Mouse (Mus musculus) embryonic facial prominence, embryonic 12.5 days (tissue): ENCODE results near the gene Adamts17. TPM values are rescaled to one million over a fixed set of nuclear protein-coding genes. Genes with fewer than 3 reads are reported as not detected.

ENCODE experiments used
- ATAC-seq: fragments of 200-750 bp; cut with Nextera tagmentation; 2 replicates; pipeline ENCODE4 v1.8.0; 2017; ENCODE audit not compliant: insufficient number of reproducible peaks, insufficient read depth, low FRiP score, low TSS enrichment
- H3K27ac ChIP-seq: fragments of 300-500 bp; sonication (generic); 2 replicates; pipeline ENCODE4 v1.5.1; 2016; ENCODE audit warnings: mild to moderate bottlenecking
- H3K27me3 ChIP-seq: fragments of 300-500 bp; sonication (generic); 2 replicates; pipeline ENCODE4 v1.6.1; 2016; ENCODE audit warnings: mild to moderate bottlenecking, moderate library complexity
- H3K36me3 ChIP-seq: fragments of 300-500 bp; sonication (generic); 2 replicates; pipeline ENCODE4 v1.6.1; 2016; ENCODE audit warnings: mild to moderate bottlenecking
- H3K4me1 ChIP-seq: fragments of 300-500 bp; sonication (generic); 2 replicates; pipeline ENCODE4 v1.6.1; 2016
- H3K4me2 ChIP-seq: fragments of 300-500 bp; sonication (generic); replicated peaks from 2 replicates; pipeline ENCODE4 v1.6.1; 2016; ENCODE audit warnings: mild to moderate bottlenecking, moderate library complexity
- H3K4me3 ChIP-seq: fragments of 300-500 bp; sonication (generic); 2 replicates; pipeline ENCODE4 v1.5.1; 2016; ENCODE audit warnings: mild to moderate bottlenecking
- H3K9ac ChIP-seq: fragments of 300-500 bp; sonication (generic); 2 replicates; pipeline ENCODE4 v1.6.1; 2016; ENCODE audit warnings: mild to moderate bottlenecking, moderate library complexity
- H3K9me3 ChIP-seq: fragments of 300-500 bp; sonication (generic); 2 replicates; pipeline ENCODE4 v1.6.1; 2016; ENCODE audit warnings: mild to moderate bottlenecking, moderate library complexity
- WGBS: fragments of 180-500 bp; shearing (Covaris S2); methylation state at CpG from one replicate; pipeline ENCODE4 v1.1.7; 2016; 5-methylcytosine and 5-hydroxymethylcytosine counted together
- polyA plus RNA-seq: library from polyadenylated mRNA; unstranded; fragments of >200 nt; fragmentation: Nextera tagmentation; extraction: Ambion mirVana; gene quantifications from 2 replicates; pipeline ENCODE4 v1.2.1, GENCODE M21; 2016

The Adamts17 gene
- polyA plus RNA-seq, 1 experiment from 2014 or later = 13.8 TPM

GRCm38 (mm10) chr7:66811294-66811693, 28.2 kb upstream of the Adamts17 start:
- WGBS = 83% methylated on average over 1 of the region's 1 CpGs

GRCm38 (mm10) chr7:66812289-66812688, 27.2 kb upstream of the Adamts17 start:
- Histone ChIP-seq H3K4me3 (no peak overlapping the region), H3K4me1 (peaks cover 4% of the 10 kb centered on the region; the same call in 1 of the 2 replicates), H3K4me2 (no peak overlapping the region), H3K9me3 (no peaks in the 10 kb centered on the region), H3K27ac (no peak overlapping the region), H3K36me3 (no peaks in the 10 kb centered on the region), H3K9ac (no peak overlapping the region), H3K27me3 (no peaks in the 10 kb centered on the region)
- 76% methylated on average over 4 of the region's 4 CpGs for WGBS
- ATAC-seq = no peak

More at GRCm38 (mm10) chr7:66811294-66811693, 28.2 kb upstream of the Adamts17 start:
- H3K9me3 ChIP-seq = no peaks in the 10 kb centered on the region
- ATAC-seq = no peak
- H3K36me3 ChIP-seq = no peaks in the 10 kb centered on the region
- H3K4me3 ChIP-seq = no peak overlapping the region
- H3K27me3 ChIP-seq = no peaks in the 10 kb centered on the region
- peaks cover 4% of the 10 kb centered on the region; the same call in 1 of the 2 replicates for H3K4me1 ChIP-seq
- no peak overlapping the region for H3K27ac ChIP-seq
- no peak overlapping the region for H3K9ac ChIP-seq
- no peak overlapping the region for H3K4me2 ChIP-seq

GRCm38 (mm10) chr7:66812737-66813136, 26.8 kb upstream of the Adamts17 start:
- no peak overlapping the region for H3K4me3 ChIP-seq
- H3K4me2 ChIP-seq = no peak overlapping the region
- 53% methylated on average over 9 of the region's 9 CpGs for WGBS
- no peaks in the 10 kb centered on the region for H3K36me3 ChIP-seq
- H3K27ac ChIP-seq = no peak overlapping the region
- H3K9ac ChIP-seq = no peak overlapping the region
- peaks cover 4% of the 10 kb centered on the region; the same call in 1 of the 2 replicates for H3K4me1 ChIP-seq
- ATAC-seq = no peak
- H3K9me3 ChIP-seq = no peaks in the 10 kb centered on the region
- H3K27me3 ChIP-seq = no peaks in the 10 kb centered on the region

GRCm38 (mm10) chr7:66813172-66813571, 26.4 kb upstream of the Adamts17 start:
- Histone ChIP-seq H3K4me3 (no peak overlapping the region), H3K9ac (no peak overlapping the region), H3K4me2 (no peak overlapping the region), H3K9me3 (no peaks in the 10 kb centered on the region), H3K27me3 (no peaks in the 10 kb centered on the region), H3K36me3 (no peaks in the 10 kb centered on the region), H3K4me1 (peaks cover 4% of the 10 kb centered on the region; the same call in 1 of the 2 replicates), H3K27ac (no peak overlapping the region)
- ATAC-seq = no peak
- WGBS = 44% methylated on average over 1 of the region's 1 CpGs

- H3K36me3 ChIP-seq = no peaks in the 10 kb centered on the region
- no peaks in the 10 kb centered on the region for H3K9me3 ChIP-seq
- 79% methylated on average over 6 of the region's 6 CpGs for WGBS
- no peak overlapping the region for H3K4me2 ChIP-seq
- no peak overlapping the region for H3K4me3 ChIP-seq
- H3K9ac ChIP-seq = no peak overlapping the region
- no peak for ATAC-seq
- peaks cover 4% of the 10 kb centered on the region; the same call in 1 of the 2 replicates for H3K4me1 ChIP-seq
- H3K27me3 ChIP-seq = no peaks in the 10 kb centered on the region
- H3K27ac ChIP-seq = no peak overlapping the region
These were observed 24.0 kb upstream of the Adamts17 start for GRCm38 (mm10) chr7:66815526-66815925.

GRCm38 (mm10) chr7:66820034-66820433, 19.5 kb upstream of the Adamts17 start:
- Histone ChIP-seq H3K36me3 (no peaks in the 10 kb centered on the region), H3K9me3 (no peaks in the 10 kb centered on the region), H3K9ac (no peak overlapping the region), H3K4me3 (no peak overlapping the region), H3K4me2 (no peak overlapping the region), H3K4me1 (peaks cover 6% of the 10 kb centered on the region; the same call in 1 of the 2 replicates), H3K27me3 (0 out of 2 replicates have a peak, but pooled peaks cover 2% of the 10 kb centered on the region), H3K27ac (no peak overlapping the region)
- no peak for ATAC-seq
- WGBS = 24% methylated on average over 6 of the region's 6 CpGs

GRCm38 (mm10) chr7:66830803-66831202, 8.7 kb upstream of the Adamts17 start:
- WGBS = 71% methylated on average over 5 of the region's 5 CpGs
- no peaks in the 10 kb centered on the region for H3K27me3 ChIP-seq
- no peak overlapping the region for H3K9ac ChIP-seq
- H3K27ac ChIP-seq = 0 out of 2 replicates have a peak overlapping the region, but pooled peaks have one; percentile 47
- H3K4me2 ChIP-seq = no peak overlapping the region
- no peaks in the 10 kb centered on the region for H3K36me3 ChIP-seq
- peaks cover 30% of the 10 kb centered on the region for H3K4me1 ChIP-seq
- no peak overlapping the region for H3K4me3 ChIP-seq
- no peak for ATAC-seq
- no peaks in the 10 kb centered on the region for H3K9me3 ChIP-seq

GRCm38 (mm10) chr7:66831295-66831694, 8.2 kb upstream of the Adamts17 start:
- no peak for ATAC-seq
- Histone ChIP-seq H3K27me3 (no peaks in the 10 kb centered on the region), H3K36me3 (no peaks in the 10 kb centered on the region), H3K4me1 (peaks cover 30% of the 10 kb centered on the region), H3K4me2 (no peak overlapping the region), H3K4me3 (no peak overlapping the region), H3K27ac (0 out of 2 replicates have a peak overlapping the region, but pooled peaks have one; percentile 47), H3K9ac (no peak overlapping the region), H3K9me3 (no peaks in the 10 kb centered on the region)
- WGBS = 44% methylated on average over 5 of the region's 5 CpGs

- Histone ChIP-seq H3K4me3 (peak overlapping the region; percentile 60), H3K27ac (peak overlapping the region; percentile 47; the same call in 1 of the 2 replicates), H3K9me3 (no peaks in the 10 kb centered on the region), H3K27me3 (peaks cover 9% of the 10 kb centered on the region; the same call in 1 of the 2 replicates), H3K9ac (peak overlapping the region; percentile 64), H3K36me3 (no peaks in the 10 kb centered on the region), H3K4me1 (peaks cover 42% of the 10 kb centered on the region), H3K4me2 (peak overlapping the region; percentile 98)
- no peak for ATAC-seq
- WGBS = under 1% methylated on average over 76 of the region's 76 CpGs
These were observed 629 bp downstream of the Adamts17 start for GRCm38 (mm10) chr7:66840008-66840719.

GRCm38 (mm10) chr7:66841165-66841564, 1.6 kb downstream of the Adamts17 start:
- Histone ChIP-seq H3K9ac (peak overlapping the region; percentile 64; the same call in 1 of the 2 replicates), H3K4me3 (peak overlapping the region; percentile 60), H3K27me3 (peaks cover 9% of the 10 kb centered on the region; the same call in 1 of the 2 replicates), H3K36me3 (no peaks in the 10 kb centered on the region), H3K4me2 (peak overlapping the region; percentile 98), H3K27ac (0 out of 2 replicates have a peak overlapping the region, but pooled peaks have one; percentile 30), H3K4me1 (peaks cover 41% of the 10 kb centered on the region), H3K9me3 (no peaks in the 10 kb centered on the region)
- WGBS = 67% methylated on average over 7 of the region's 7 CpGs
- no peak for ATAC-seq

- H3K9ac ChIP-seq = no peak overlapping the region
- H3K27me3 ChIP-seq = peaks cover 9% of the 10 kb centered on the region; the same call in 1 of the 2 replicates
- H3K4me3 ChIP-seq = no peak overlapping the region
- peak; percentile 14; the same call in 1 of the 2 replicates for ATAC-seq
- 43% methylated on average over 10 of the region's 10 CpGs for WGBS
- peak overlapping the region; percentile 98 for H3K4me2 ChIP-seq
- H3K27ac ChIP-seq = peak overlapping the region; percentile 52; the same call in 1 of the 2 replicates
- no peaks in the 10 kb centered on the region for H3K9me3 ChIP-seq
- no peaks in the 10 kb centered on the region for H3K36me3 ChIP-seq
- H3K4me1 ChIP-seq = peaks cover 42% of the 10 kb centered on the region
These were observed 2.5 kb downstream of the Adamts17 start for GRCm38 (mm10) chr7:66842021-66842420.

GRCm38 (mm10) chr7:66843846-66844245, 4.3 kb downstream of the Adamts17 start:
- Histone ChIP-seq H3K4me2 (no peak overlapping the region), H3K27ac (no peak overlapping the region), H3K36me3 (no peaks in the 10 kb centered on the region), H3K4me3 (no peak overlapping the region), H3K9me3 (no peaks in the 10 kb centered on the region; the same call in 1 of the 2 replicates), H3K27me3 (peaks cover 6% of the 10 kb centered on the region; the same call in 1 of the 2 replicates), H3K9ac (no peak overlapping the region), H3K4me1 (peaks cover 42% of the 10 kb centered on the region)
- 71% methylated on average over 2 of the region's 2 CpGs for WGBS
- ATAC-seq = no peak
